Mouse (Mus musculus): Measurements from ENCODE around the gene Fn3k. TPM values are rescaled to one million over a fixed set of nuclear protein-coding genes. Genes with fewer than 3 reads are reported as not detected.

Gene Fn3k
- polyA plus RNA-seq, 1 experiment from 2014 or later: 19.4 TPM

DNA sequence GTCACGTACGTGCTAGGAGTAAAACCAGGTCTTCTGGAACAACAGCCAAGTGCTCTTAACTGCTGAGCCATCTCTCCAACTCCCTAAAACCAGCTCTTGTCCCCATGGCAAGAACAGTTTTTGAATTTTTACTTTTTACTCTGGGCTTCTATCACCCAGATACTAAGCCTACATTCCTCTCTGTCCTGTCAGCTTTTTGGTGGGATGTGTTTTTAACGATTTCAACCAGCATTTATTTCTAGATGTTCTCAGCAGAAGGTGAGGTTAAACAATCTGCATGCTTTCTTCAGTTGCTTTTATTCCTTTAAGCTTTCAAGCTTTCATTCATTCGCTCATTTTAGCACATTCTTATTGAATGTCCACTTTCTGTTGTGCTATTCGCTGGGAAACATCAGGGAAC, 16.7 kb upstream of the Fn3k start:
- no peaks in the 10 kb centered on the region for H3K9me3 ChIP-seq (replicated peaks; ENCODE audit: control insufficient read depth, low read length)
- H3K4me3 ChIP-seq (ENCODE audit: low read length): no peak overlapping the region
- H3K27me3 ChIP-seq (ENCODE audit: control insufficient read depth, insufficient read depth, low read length): no peaks in the 10 kb centered on the region
- no peaks in the 10 kb centered on the region for H3K36me3 ChIP-seq (ENCODE audit: control insufficient read depth, insufficient read depth)
- no peak for ATAC-seq (replicated peaks; ENCODE audit: extremely low read depth, insufficient read depth, low FRiP score)
- H3K9ac ChIP-seq (ENCODE audit: low read length): no peak overlapping the region
- WGBS: 84% methylated on average over 5 of the region's 5 CpGs
- no peak overlapping the region for H3K27ac ChIP-seq (ENCODE audit: low read length)
- peaks cover 12% of the 10 kb centered on the region for H3K4me1 ChIP-seq (ENCODE audit: control insufficient read depth, insufficient read depth, low read length)
- H3K4me2 ChIP-seq (ENCODE audit: low read depth, low read length): no peak overlapping the region

DNA sequence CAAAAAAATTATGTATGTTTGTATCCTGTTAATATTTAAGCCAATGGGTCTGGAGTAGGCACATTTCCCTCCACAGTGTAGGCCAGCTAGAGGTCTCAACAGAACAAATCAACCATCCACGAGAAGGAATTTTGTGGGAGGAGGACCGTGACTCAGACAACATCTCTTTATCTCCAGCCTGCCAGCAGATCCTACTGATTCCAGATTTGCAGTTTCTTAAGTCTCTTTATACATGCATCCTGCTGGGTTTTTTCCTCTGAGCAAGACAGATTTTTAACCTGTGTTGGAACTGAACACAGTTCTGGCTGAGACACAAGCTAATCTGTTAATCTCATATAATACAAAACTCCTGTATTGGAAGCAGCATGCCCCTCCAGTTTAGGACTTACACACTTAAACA, 15.8 kb upstream of the Fn3k start:
- peaks cover 12% of the 10 kb centered on the region for H3K4me1 ChIP-seq (ENCODE audit: control insufficient read depth, insufficient read depth, low read length)
- H3K36me3 ChIP-seq (ENCODE audit: control insufficient read depth, insufficient read depth): no peaks in the 10 kb centered on the region
- 51% methylated on average over 2 of the region's 2 CpGs for WGBS
- no peaks in the 10 kb centered on the region for H3K27me3 ChIP-seq (ENCODE audit: control insufficient read depth, insufficient read depth, low read length)
- no peak overlapping the region for H3K27ac ChIP-seq (ENCODE audit: low read length)
- H3K9ac ChIP-seq (ENCODE audit: low read length): no peak overlapping the region
- no peak overlapping the region for H3K4me2 ChIP-seq (ENCODE audit: low read depth, low read length)
- ATAC-seq (replicated peaks; ENCODE audit: extremely low read depth, insufficient read depth, low FRiP score): no peak
- H3K9me3 ChIP-seq (replicated peaks; ENCODE audit: control insufficient read depth, low read length): no peaks in the 10 kb centered on the region
- no peak overlapping the region for H3K4me3 ChIP-seq (ENCODE audit: low read length)

DNA sequence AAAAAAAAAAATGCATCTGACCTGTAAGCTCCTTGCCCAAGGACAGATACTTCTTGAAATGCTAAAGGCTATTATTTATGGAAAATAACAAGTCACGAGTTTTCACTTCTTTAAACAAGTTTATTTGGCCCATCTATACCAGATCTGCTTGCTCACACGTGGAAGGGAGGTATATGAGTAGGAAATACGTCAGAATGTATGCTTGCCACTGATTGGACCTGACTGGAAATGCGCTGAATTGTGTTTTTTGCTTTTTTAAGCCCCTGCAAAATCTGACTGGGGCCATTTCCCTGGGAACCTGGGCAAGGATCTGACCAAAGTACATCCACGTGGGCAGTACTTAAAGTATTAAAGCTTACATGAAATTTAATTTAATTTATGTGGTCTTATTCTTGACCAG, 14.3 kb upstream of the Fn3k start:
- Histone ChIP-seq H3K4me3 (ENCODE audit: low read length) (peak overlapping the region; percentile 78), H3K9ac (ENCODE audit: low read length) (peak overlapping the region; percentile 76), H3K27ac (ENCODE audit: low read length) (peak overlapping the region; percentile 85), H3K4me2 (ENCODE audit: low read depth, low read length) (peak overlapping the region; percentile 88), H3K27me3 (ENCODE audit: control insufficient read depth, insufficient read depth, low read length) (no peaks in the 10 kb centered on the region), H3K36me3 (ENCODE audit: control insufficient read depth, insufficient read depth) (no peaks in the 10 kb centered on the region), H3K9me3 (replicated peaks; ENCODE audit: control insufficient read depth, low read length) (no peaks in the 10 kb centered on the region), H3K4me1 (ENCODE audit: control insufficient read depth, insufficient read depth, low read length) (peaks cover 12% of the 10 kb centered on the region)
- ATAC-seq (replicated peaks; ENCODE audit: extremely low read depth, insufficient read depth, low FRiP score): no peak
- 53% methylated on average over 5 of the region's 5 CpGs for WGBS

DNA sequence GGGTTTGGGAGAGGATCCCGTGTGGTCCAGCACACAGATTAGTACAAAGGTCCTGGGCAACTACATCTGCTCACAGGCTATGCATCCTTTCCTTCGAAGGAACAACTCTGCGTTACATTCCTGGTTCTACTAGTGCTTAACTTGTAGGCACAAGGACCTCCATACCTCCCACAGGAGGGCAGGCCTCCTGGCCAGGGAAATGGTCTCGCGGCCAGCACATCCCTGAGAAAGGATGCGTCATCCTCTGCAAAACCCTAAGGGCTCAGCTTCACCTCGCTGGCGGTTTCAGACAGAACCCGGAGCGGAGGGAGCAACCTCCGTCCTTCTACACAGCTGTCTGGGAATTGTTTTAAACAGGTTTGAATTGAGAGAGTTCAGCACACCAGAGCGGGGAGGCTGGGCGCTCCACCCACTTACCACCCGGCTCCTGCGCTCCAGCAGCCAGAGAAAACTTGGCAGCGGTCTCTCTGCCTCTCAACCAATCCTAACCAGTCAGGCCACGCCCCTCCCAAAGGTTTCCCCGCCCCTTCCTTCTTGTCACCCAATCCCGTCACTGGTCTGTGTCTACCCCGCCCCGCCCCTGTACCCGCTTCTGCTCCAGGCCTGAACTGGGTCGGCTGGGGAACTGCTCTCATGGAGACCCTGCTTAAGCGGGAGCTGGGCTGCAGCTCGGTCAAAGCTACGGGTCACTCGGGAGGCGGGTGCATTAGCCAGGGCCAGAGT, 13.7 kb upstream of the Fn3k start, which contains the start of gene Fn3krp:
Gene Fn3krp (plus strand): TSS at position 572 of the 723 bp plus-strand sequence.
- H3K27ac ChIP-seq (ENCODE audit: low read length): peak within 1 kb of the TSS; percentile 85
- ATAC-seq (replicated peaks; ENCODE audit: extremely low read depth, insufficient read depth, low FRiP score): peak; percentile 100
- WGBS: 1% methylated on average over 28 of the region's 28 CpGs

DNA sequence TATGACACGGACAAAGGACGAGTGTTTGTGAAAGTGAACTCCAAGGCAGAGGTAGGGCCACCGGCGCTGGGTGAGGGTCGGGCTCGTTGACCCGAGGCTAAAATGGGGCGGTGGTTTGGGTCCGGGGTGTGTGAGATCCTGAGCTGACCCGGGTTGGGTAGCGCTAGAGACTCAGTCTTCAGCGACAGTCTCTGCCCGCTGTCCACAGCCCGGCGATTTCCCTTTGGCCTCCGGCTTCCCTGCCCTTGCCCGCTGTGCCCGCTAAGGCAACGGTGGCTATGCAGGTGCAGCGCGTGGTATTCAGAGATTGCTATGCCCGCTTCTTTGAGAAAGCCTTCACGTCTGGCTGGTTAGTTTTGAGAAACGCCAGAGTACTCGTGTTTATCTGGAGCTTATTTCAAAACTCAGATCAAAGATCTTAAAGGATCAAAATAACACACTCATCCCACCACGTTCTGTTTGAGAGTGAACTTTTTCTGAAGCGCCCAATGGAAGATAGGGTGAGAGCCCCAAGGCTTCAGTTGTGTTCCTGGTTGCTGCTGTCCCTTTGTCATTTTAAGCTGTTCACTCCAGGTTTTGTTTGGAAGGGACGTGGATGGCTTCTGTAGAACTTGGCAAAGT, 13.1 kb upstream of the Fn3k start:
- Histone ChIP-seq H3K27ac (ENCODE audit: low read length) (peak overlapping the region; percentile 85), H3K36me3 (ENCODE audit: control insufficient read depth, insufficient read depth) (no peaks in the 10 kb centered on the region), H3K4me1 (ENCODE audit: control insufficient read depth, insufficient read depth, low read length) (peaks cover 12% of the 10 kb centered on the region), H3K9me3 (replicated peaks; ENCODE audit: control insufficient read depth, low read length) (no peaks in the 10 kb centered on the region), H3K4me3 (ENCODE audit: low read length) (peak overlapping the region; percentile 78), H3K27me3 (ENCODE audit: control insufficient read depth, insufficient read depth, low read length) (no peaks in the 10 kb centered on the region), H3K4me2 (ENCODE audit: low read depth, low read length) (peak overlapping the region; percentile 88), H3K9ac (ENCODE audit: low read length) (peak overlapping the region; percentile 84)
- peak; percentile 60 for ATAC-seq (replicated peaks; ENCODE audit: extremely low read depth, insufficient read depth, low FRiP score)
- WGBS: under 1% methylated on average over 28 of the region's 28 CpGs

More for the DNA sequence above, 13.7 kb upstream of the Fn3k start, which contains the start of gene Fn3krp:
- Histone ChIP-seq H3K4me3 (ENCODE audit: low read length) (peak within 1 kb of the TSS; percentile 78), H3K4me2 (ENCODE audit: low read depth, low read length) (peak within 1 kb of the TSS; percentile 88), H3K27me3 (ENCODE audit: control insufficient read depth, insufficient read depth, low read length) (no peaks in the 10 kb centered on the region), H3K9ac (ENCODE audit: low read length) (peak within 1 kb of the TSS; percentile 84), H3K9me3 (replicated peaks; ENCODE audit: control insufficient read depth, low read length) (no peaks in the 10 kb centered on the region), H3K36me3 (ENCODE audit: control insufficient read depth, insufficient read depth) (no peaks in the 10 kb centered on the region), H3K4me1 (ENCODE audit: control insufficient read depth, insufficient read depth, low read length) (peaks cover 12% of the 10 kb centered on the region)

DNA sequence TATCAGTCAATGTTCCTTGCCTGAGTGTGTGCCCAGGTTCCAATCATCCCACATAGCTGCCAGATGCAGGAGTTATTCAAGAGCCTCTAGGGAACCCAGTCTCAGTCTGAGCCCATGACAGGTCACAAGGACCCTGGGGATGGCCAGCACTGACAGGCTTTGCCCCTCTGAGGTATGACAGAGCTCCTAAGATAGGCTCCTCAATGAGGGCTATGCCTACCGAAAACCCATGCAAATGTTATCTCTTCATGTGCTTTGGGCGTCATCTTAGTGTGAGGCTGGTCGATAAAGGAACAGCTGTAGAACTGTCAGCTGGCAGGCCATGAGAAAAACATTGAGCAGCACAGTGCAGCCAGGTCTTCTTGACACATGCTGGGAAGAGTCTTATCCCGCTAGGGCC, 1.3 kb upstream of the Fn3k start:
- Histone ChIP-seq H3K27ac (ENCODE audit: low read length) (peak overlapping the region; percentile 91), H3K36me3 (ENCODE audit: control insufficient read depth, insufficient read depth) (peaks cover 10% of the 10 kb centered on the region), H3K4me3 (ENCODE audit: low read length) (no peak overlapping the region), H3K4me2 (ENCODE audit: low read depth, low read length) (peak overlapping the region; percentile 85), H3K4me1 (ENCODE audit: control insufficient read depth, insufficient read depth, low read length) (peaks cover 14% of the 10 kb centered on the region), H3K27me3 (ENCODE audit: control insufficient read depth, insufficient read depth, low read length) (no peaks in the 10 kb centered on the region), H3K9me3 (replicated peaks; ENCODE audit: control insufficient read depth, low read length) (no peaks in the 10 kb centered on the region), H3K9ac (ENCODE audit: low read length) (no peak overlapping the region)
- WGBS: 35% methylated on average over 4 of the region's 4 CpGs
- 0 out of 2 replicates have a peak, but pooled peaks have one; percentile 8 for ATAC-seq (replicated peaks; ENCODE audit: extremely low read depth, insufficient read depth, low FRiP score)

DNA sequence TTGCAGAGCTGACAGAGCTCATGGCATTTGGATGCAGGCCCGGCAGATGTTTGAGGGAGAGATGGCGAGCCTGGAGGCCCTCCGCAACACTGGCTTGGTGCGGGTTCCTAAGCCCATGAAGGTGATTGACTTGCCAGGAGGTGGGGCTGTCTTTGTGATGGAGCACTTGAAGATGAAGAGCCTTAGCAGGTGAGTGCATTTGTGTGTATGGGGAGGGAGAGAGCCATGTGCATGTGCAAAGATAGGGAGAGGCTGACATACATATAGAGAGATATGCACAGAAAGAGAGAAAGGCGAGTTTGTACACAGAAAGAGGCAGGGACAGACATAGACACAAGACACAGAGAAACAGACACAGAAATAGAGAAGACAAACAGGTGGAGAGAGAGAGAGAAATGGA, 2.5 kb downstream of the Fn3k start:
- Histone ChIP-seq H3K4me3 (ENCODE audit: low read length) (no peak overlapping the region), H3K9me3 (replicated peaks; ENCODE audit: control insufficient read depth, low read length) (no peaks in the 10 kb centered on the region), H3K27me3 (ENCODE audit: control insufficient read depth, insufficient read depth, low read length) (no peaks in the 10 kb centered on the region), H3K4me2 (ENCODE audit: low read depth, low read length) (no peak overlapping the region), H3K4me1 (ENCODE audit: control insufficient read depth, insufficient read depth, low read length) (peaks cover 14% of the 10 kb centered on the region), H3K36me3 (ENCODE audit: control insufficient read depth, insufficient read depth) (peaks cover 6% of the 10 kb centered on the region; the same call in 1 of the 2 replicates), H3K9ac (ENCODE audit: low read length) (no peak overlapping the region), H3K27ac (ENCODE audit: low read length) (no peak overlapping the region)
- 63% methylated on average over 5 of the region's 5 CpGs for WGBS
- ATAC-seq (replicated peaks; ENCODE audit: extremely low read depth, insufficient read depth, low FRiP score): no peak

DNA sequence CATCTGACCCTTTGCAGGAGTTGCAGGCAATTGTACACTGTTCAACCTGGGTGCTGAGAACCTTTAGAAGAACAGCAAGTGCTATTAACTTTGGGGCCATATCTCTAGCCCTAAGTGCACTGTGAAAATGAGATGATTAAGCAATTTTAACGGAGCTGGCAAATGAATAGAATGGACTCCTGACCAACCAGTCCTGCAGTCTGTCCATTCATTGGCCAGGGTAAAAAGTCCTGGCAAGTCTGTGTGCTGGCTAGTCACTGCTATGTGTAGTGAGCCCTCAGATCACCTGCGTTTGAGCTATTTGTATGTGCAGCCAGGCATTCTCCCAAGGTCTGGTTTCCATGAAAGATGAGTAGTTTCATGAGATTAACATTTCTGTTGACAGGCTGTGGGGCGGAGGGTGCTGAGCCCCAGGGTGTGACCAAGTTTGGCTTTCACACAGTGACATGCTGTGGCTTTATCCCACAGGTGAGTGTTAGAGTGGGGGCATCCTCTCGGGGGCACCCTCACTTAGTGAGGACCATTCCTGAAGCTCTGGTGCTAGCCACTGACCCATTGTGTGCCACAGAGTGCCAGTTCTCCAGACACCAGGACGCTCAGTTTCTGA, 5.1 kb downstream of the Fn3k start:
- no peak for ATAC-seq (replicated peaks; ENCODE audit: extremely low read depth, insufficient read depth, low FRiP score)
- H3K36me3 ChIP-seq (ENCODE audit: control insufficient read depth, insufficient read depth): peaks cover 6% of the 10 kb centered on the region; the same call in 1 of the 2 replicates
- 66% methylated on average over 5 of the region's 5 CpGs for WGBS
- H3K4me2 ChIP-seq (ENCODE audit: low read depth, low read length): no peak overlapping the region
- no peaks in the 10 kb centered on the region for H3K4me1 ChIP-seq (ENCODE audit: control insufficient read depth, insufficient read depth, low read length)
- no peaks in the 10 kb centered on the region for H3K27me3 ChIP-seq (ENCODE audit: control insufficient read depth, insufficient read depth, low read length)
- no peak overlapping the region for H3K27ac ChIP-seq (ENCODE audit: low read length)
- H3K9ac ChIP-seq (ENCODE audit: low read length): no peak overlapping the region
- no peaks in the 10 kb centered on the region for H3K9me3 ChIP-seq (replicated peaks; ENCODE audit: control insufficient read depth, low read length)
- H3K4me3 ChIP-seq (ENCODE audit: low read length): no peak overlapping the region

DNA sequence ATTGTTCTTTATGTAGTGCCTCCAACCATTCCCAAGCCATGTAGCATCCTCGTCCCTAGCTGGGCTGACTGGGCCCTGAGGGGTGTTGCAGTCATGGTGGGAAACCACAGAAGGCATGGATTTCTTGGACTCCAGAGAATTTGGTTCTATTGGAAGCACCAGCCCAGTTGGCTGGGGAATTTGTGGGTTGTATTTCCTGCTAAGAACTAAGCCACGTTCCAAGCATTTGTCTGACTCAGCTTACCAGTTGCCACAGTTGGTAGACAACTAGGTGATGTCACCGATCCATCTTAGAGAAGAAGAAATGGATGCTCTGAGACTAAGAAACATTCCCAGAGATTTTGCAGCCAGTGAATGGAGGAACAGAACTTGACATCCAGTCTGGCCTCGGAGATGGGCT, 6.9 kb downstream of the Fn3k start:
- no peaks in the 10 kb centered on the region for H3K27me3 ChIP-seq (ENCODE audit: control insufficient read depth, insufficient read depth, low read length)
- no peak for ATAC-seq (replicated peaks; ENCODE audit: extremely low read depth, insufficient read depth, low FRiP score)
- 88% methylated on average over 4 of the region's 4 CpGs for whole genome bisulfite sequencing

More for the DNA sequence above, 6.9 kb downstream of the Fn3k start:
- Histone ChIP-seq H3K36me3 (ENCODE audit: control insufficient read depth, insufficient read depth) (peaks cover 6% of the 10 kb centered on the region; the same call in 1 of the 2 replicates), H3K27ac (ENCODE audit: low read length) (no peak overlapping the region), H3K4me2 (ENCODE audit: low read depth, low read length) (no peak overlapping the region), H3K4me3 (ENCODE audit: low read length) (no peak overlapping the region), H3K9ac (ENCODE audit: low read length) (no peak overlapping the region), H3K4me1 (ENCODE audit: control insufficient read depth, insufficient read depth, low read length) (no peaks in the 10 kb centered on the region), H3K9me3 (replicated peaks; ENCODE audit: control insufficient read depth, low read length) (no peaks in the 10 kb centered on the region)
